27 mouse cellular contexts compared by ENCODE assay signal in the genomic region with DNA sequence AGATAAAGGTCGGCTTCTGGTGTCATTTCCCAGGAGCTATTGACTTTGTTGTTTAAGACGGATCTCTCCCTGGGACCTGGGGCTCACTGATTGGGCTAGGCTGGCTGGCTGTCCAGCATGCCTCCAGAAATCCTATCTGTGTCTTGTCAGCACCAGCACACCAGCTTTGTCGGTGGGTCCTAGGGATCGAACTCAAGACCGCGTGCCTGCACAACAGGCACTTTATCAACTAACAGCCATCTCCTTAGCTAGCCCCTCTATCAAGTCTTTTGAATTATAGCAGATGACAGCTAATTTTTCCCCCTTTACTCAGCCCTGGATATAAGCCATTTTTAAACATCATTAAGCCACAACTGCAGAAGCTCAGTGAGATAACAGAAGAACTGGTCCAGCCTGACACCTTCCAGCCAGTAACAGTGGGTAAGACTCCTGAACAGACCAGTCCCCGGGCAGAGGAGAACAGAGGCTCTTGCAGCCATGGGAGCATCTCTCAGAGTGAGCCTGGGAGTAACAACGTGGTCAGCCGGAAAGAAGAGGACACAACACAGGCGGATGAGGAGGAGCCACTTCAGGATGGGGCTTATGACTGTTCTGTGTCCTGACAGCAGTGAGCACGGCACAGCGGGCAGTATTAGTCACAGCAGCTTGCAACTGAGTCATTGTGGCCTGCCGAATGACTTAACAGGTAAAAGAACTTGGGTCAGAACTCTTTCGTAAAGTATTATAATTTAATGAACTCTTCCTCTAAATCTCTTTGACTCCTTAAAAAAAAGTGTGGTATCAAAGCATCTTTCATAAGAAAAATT. TPM values are rescaled to one million over a fixed set of nuclear protein-coding genes. Genes with fewer than 3 reads are reported as not detected.
DNase-seq lines count a peak whose midpoint lies in the region; ATAC-seq and TF ChIP-seq lines count a peak whose summit lies in the region.
"Had no signal": no experiment of that assay in that cellular context is flagged by ENCODE, and none has a peak within 500 bp of the region (broad histone marks: within the 10 kb centered on the region; RNA-seq: fewer than 3 reads in every experiment).

No protein-coding gene starts in this region.

- peaks cover 5% of the 10 kb centered on the region for H3K4me1 ChIP-seq in olfactory bulb, adult 2 months (ENCODE audit: control insufficient read depth, insufficient read depth, low read length)
- no peaks in the 10 kb centered on the region for H3K4me1 ChIP-seq in intestine, embryonic 15.5 days (replicated peaks)
- H3K4me1 ChIP-seq: embryonic facial prominence, embryonic 10.5 days; forebrain, embryonic 10.5 days; heart, embryonic 13.5 days; hindbrain, embryonic 12.5 days; kidney, embryonic 15.5 days; limb, embryonic 13.5 days; midbrain, embryonic 12.5 days; neural tube, embryonic 15.5 days had no signal

- no peak overlapping the region for H3K4me2 ChIP-seq in intestine, embryonic 15.5 days (replicated peaks)
- H3K4me2 ChIP-seq: heart, embryonic 13.5 days; hindbrain, embryonic 12.5 days; kidney, embryonic 15.5 days; limb, embryonic 13.5 days; liver, embryonic 15.5 days; midbrain, embryonic 12.5 days; neural tube, embryonic 15.5 days had no signal

- H3K27me3 ChIP-seq in intestine, embryonic 15.5 days (replicated peaks), result no peaks in the 10 kb centered on the region
- H3K27me3 ChIP-seq: hindbrain, embryonic 12.5 days; kidney, embryonic 15.5 days; limb, embryonic 13.5 days; liver, embryonic 15.5 days; midbrain, embryonic 12.5 days; neural tube, embryonic 15.5 days had no signal

- TF ChIP-seq POLR2A in olfactory bulb, adult 2 months (IDR thresholded peaks at IDR 0.05; ENCODE audit: insufficient read depth, low read depth, low read length), result no peak

- WGBS in olfactory bulb, adult 2 months, result 75% methylated on average over 14 of the region's 14 CpGs
- 84% methylated on average over 14 of the region's 14 CpGs for WGBS in intestine, embryonic 15.5 days

- H3K9ac ChIP-seq in intestine, embryonic 15.5 days, result no peak overlapping the region
- H3K9ac ChIP-seq: heart, embryonic 13.5 days; hindbrain, embryonic 12.5 days; kidney, embryonic 15.5 days; limb, embryonic 13.5 days; liver, embryonic 15.5 days; midbrain, embryonic 12.5 days; neural tube, embryonic 15.5 days had no signal

- no peak for ATAC-seq in intestine, embryonic 15.5 days
- ATAC-seq: forebrain, embryonic 16.5 days had no signal

- H3K4me3 ChIP-seq in olfactory bulb, adult 2 months (ENCODE audit: insufficient read depth, low read depth, low read length), result no peak overlapping the region
- no peak overlapping the region for H3K4me3 ChIP-seq in intestine, embryonic 15.5 days (replicated peaks)
- H3K4me3 ChIP-seq: embryonic facial prominence, embryonic 10.5 days; forebrain, embryonic 10.5 days; heart, embryonic 13.5 days; hindbrain, embryonic 12.5 days; kidney, embryonic 15.5 days; limb, embryonic 13.5 days; liver, embryonic 15.5 days; midbrain, embryonic 12.5 days; neural tube, embryonic 15.5 days had no signal

- H3K27ac ChIP-seq in olfactory bulb, adult 2 months (ENCODE audit: insufficient read depth, low read depth, low read length), result 0 out of 2 replicates have a peak overlapping the region, but pooled peaks have one; percentile 12
- H3K27ac ChIP-seq in intestine, embryonic 15.5 days, result no peak overlapping the region
- H3K27ac ChIP-seq: embryonic facial prominence, embryonic 10.5 days; forebrain, embryonic 10.5 days; heart, embryonic 13.5 days; hindbrain, embryonic 12.5 days; kidney, embryonic 15.5 days; limb, embryonic 13.5 days; liver, embryonic 15.5 days; midbrain, embryonic 12.5 days; neural tube, embryonic 15.5 days had no signal

- no peaks in the 10 kb centered on the region for H3K9me3 ChIP-seq in intestine, embryonic 15.5 days
- H3K9me3 ChIP-seq: embryonic facial prominence, embryonic 10.5 days; forebrain, embryonic 10.5 days; heart, embryonic 13.5 days; hindbrain, embryonic 12.5 days; kidney, embryonic 15.5 days; limb, embryonic 13.5 days; liver, embryonic 15.5 days; midbrain, embryonic 12.5 days; neural tube, embryonic 15.5 days had no signal

- H3K36me3 ChIP-seq in intestine, embryonic 15.5 days, result peaks cover 21% of the 10 kb centered on the region

- peak; percentile 31 to 39 for DNase-seq in adrenal gland, postnatal 36 days
- DNase-seq in adrenal gland, postnatal 4 days (ENCODE audit: low spot score in 2 of 2), result no peak
- DNase-seq in 416B (ENCODE audit: low read depth) (peak; percentile 84), MN1 (ENCODE audit: low spot score) (peak; percentile 7)
- no peak for DNase-seq in urinary bladder, adult 2 months (ENCODE audit: low spot score)
- DNase-seq: cerebellum, adult 11 months; cerebellum, adult 9-11 months; gastrocnemius, postnatal 14 days; heart, adult 11 months; heart, postnatal 14 days; kidney, adult 11 months; kidney, postnatal 4 days; lung, postnatal 4 days; thymus, adult 18-20 months; thymus, postnatal 4 days had no signal

- TF ChIP-seq CTCF in olfactory bulb, adult 2 months (IDR thresholded peaks at IDR 0.05; ENCODE audit: insufficient read depth, low read depth, low read length), result no peak

RNA-seq across cellular contexts. Expression of a gene that starts 44.5 kb away (rescaled TPM):
- 10 to 100 TPM; 54.2 to 60.9 TPM for total RNA-seq in adrenal gland, postnatal 36 days (2021)
- 10 to 100 TPM; 70.0 to 74.7 TPM for total RNA-seq in adrenal gland, postnatal 4 days (2021)
- not detected in 2 replicates for polyA plus RNA-seq in olfactory bulb, adult 2 months (2012; ENCODE audit: insufficient read depth, insufficient read length, low replicate concordance, missing spikeins)
- polyA plus RNA-seq in urinary bladder, adult 2 months (2012; rRNA removed), result 175 and 192 TPM in 2 replicates
- polyA plus RNA-seq in intestine, embryonic 15.5 days (2015; fragmentation: Nextera tagmentation; extraction: Ambion mirVana), result 9.6 and 10.8 TPM in 2 replicates

Comparison
In these comparisons a context has a peak if more than half of its experiments do, and no peak if none do; other contexts are left out.
1. DNase-seq: peak in adrenal gland, postnatal 36 days (2 of 2), 416B (single experiment) and MN1 (single experiment); none in adrenal gland, postnatal 4 days (0 of 2) and urinary bladder, adult 2 months (single experiment).